Mouse (Mus musculus) E14TG2a.4 (cell line): ENCODE data around the gene Olfr307.

Experiments used
- CTCF ChIP-seq: conservative IDR thresholded peaks from 2 replicates; pipeline ENCODE4 v1.5.1; 2014; ENCODE audit warnings: low read length
- NANOG ChIP-seq: IDR thresholded peaks from 2 replicates; pipeline ENCODE4 v1.6.1; 2014; ENCODE audit warnings: borderline replicate concordance, low read length, mixed read lengths
- POU5F1 ChIP-seq: IDR thresholded peaks from 2 replicates; pipeline ENCODE4 v1.6.1; 2014; ENCODE audit warnings: low read length, borderline replicate concordance

- TF ChIP-seq CTCF (no peak), POU5F1 (no peak), NANOG (no peak)
Measured at GRCm38 (mm10) chr7:86337486-86337885, at the start of gene Olfr307.
